Mouse (Mus musculus) T-helper 1 cell (primary cell): ENCODE measurements around the gene Hoxa11.

ENCODE experiments used
- in situ Hi-C: fragments of 300-600 bp; cut with MboI, MseI; formaldehyde crosslinking; loops from one replicate; pipeline ENCODE4 v1.15.1; 2025; ENCODE audit warnings: high pct_unique_total_duplicates

Hoxa11 gene

DNA sequence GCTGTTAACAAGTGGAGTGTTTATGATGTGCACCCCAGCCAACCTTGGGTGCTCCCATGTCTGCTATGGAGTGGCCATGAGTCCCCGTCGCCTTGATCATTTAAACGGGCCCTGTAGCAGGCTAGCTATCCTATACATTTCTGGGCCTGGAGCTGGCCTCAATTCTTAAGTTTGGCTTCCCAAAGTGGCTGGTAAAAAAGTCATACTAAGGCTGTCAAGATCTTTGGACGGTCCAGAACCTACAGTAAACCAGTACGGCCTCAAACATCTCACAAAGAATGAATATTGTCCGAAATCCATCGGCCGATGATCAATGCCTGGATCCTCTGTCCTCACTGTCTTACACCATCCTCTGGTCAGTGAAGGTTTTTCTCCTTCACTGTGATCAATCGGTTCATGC is 10.3 kb downstream of the Hoxa11 start:
- in situ Hi-C loops: loop anchor here (25.0 kb wide), 1 partner anchor 1052 kb away; the partner anchor contains the start of gene Creb5

- in situ Hi-C loops: loop anchor here (25.0 kb wide), 1 partner anchor 1053 kb away; the partner anchor contains the start of gene Creb5
Observed at GRCm38 (mm10) chr6:52234428-52235140, 11.0 kb downstream of the Hoxa11 start.

GRCm38 (mm10) chr6:52233546-52234427 is 11.8 kb downstream of the Hoxa11 start:
- in situ Hi-C loops: loop anchor here (25.0 kb wide), 1 partner anchor 1054 kb away; the partner anchor contains the start of gene Creb5

GRCm38 (mm10) chr6:52232984-52233545 is 12.5 kb downstream of the Hoxa11 start:
- in situ Hi-C loops: loop anchor here (25.0 kb wide), 1 partner anchor 1054 kb away; the partner anchor contains the start of gene Creb5

DNA sequence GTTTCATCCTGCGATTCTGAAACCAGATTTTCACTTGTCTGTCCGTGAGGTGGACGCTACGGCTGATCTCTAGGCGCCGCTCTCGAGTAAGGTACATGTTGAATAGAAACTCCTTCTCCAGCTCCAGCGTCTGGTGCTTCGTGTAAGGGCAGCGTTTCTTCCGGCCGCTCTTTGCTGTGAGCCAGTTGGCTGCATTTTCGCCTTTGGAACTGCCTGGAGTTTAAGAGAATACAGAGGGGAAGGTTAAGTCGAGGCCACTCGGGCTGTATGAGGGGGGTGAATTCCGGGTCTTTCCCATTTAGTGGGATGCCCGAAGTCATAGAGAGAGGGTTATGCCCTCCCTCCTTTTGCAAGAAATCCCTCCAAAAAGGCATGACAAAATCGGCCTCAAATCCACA is 13.0 kb downstream of the Hoxa11 start:
- in situ Hi-C loops: loop anchor here (25.0 kb wide), 1 partner anchor 1055 kb away; the partner anchor contains the start of gene Creb5

- in situ Hi-C loops: loop anchor here (25.0 kb wide), 1 partner anchor 1055 kb away; the partner anchor contains the start of gene Creb5
Observed at GRCm38 (mm10) chr6:52231885-52232567, 13.6 kb downstream of the Hoxa11 start.

DNA sequence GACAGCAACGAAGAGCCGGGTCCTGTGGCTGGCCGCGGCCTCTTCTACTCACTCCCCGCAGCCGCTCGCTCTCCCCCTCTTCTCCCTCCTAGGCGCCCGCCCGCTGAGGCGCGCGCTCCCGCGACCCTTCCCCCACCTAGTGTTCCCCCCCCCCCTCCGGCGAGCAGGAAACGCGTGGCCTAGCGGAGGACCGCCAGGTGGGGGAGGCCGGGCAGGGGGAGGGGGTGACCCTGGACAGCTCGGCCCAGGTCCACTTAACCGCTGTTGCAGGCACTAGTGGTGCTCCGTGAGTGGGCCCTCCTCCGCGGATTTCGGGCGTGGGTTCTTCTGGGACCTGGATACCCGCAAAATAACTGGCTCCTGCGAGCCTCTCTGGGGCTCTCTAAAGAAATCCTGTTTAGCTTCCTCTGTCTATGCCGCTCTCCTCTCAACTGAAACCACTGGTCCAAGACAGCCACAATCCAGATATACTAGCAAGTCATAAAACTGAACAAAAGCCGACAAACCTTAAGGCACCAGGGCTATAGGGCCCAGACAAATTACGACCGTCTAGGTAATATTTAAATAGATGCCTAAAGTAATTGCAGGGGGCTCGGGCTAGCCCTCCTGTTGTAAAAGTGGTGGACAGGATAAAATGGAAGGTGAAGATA is 15.0 kb downstream of the Hoxa11 start, which contains the start of gene Hoxa9:
Gene Hoxa9 (minus strand): TSS at position 574 of the 650 bp plus-strand sequence.
- in situ Hi-C loops: loop anchor here (25.0 kb wide), 1 partner anchor 1057 kb away; the partner anchor contains the start of gene Creb5

- in situ Hi-C loops: loop anchor here (5.0 to 25.0 kb wide), 3 partner anchors 33 to 1058 kb away; partner anchors contain the start of genes Creb5 and Hoxa13
Observed at GRCm38 (mm10) chr6:52229558-52230416, 15.8 kb downstream of the Hoxa11 start.

- in situ Hi-C loops: loop anchor here (5.0 to 25.0 kb wide), 3 partner anchors 34 to 1059 kb away; partner anchors contain the start of genes Creb5 and Hoxa13
Observed at GRCm38 (mm10) chr6:52228475-52229465, 16.8 kb downstream of the Hoxa11 start.

DNA sequence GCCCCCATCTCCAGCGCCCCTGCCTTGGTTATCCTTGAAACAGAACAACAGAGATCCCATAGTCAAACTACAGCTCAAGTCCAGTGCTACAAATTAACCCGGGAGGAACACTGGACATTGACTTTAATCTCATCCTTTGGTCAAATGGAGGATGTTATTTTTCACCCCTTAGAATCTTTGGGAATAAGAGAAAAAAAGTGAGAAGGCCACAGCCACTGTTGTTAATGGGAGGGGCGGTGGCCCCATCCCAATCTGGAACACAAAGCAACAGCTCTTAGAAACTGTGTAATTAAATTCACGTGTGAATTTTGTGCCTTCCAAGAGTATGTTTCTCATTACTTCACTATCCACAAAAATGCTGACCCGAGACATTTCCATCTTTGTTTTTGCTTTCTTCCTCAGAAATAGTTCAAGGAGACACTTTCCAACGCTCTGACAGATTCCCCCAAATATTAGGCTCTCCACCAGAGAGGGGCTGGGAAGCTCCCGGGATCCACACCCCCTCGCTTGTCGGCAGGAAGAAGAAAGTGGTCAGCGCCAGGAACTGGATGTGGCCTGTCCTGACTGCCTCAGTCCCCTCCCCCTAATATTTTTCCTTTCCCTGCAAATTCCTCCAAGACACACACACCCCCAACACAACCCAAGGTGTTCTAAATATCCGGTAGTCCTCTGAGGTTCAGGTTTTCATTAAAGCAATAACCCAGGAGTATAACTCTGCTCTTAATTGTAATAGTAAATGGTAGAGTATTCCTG is 18.0 kb downstream of the Hoxa11 start:
- in situ Hi-C loops: loop anchor here (5.0 to 25.0 kb wide), 3 partner anchors 35 to 1060 kb away; partner anchors contain the start of genes Creb5 and Hoxa13

DNA sequence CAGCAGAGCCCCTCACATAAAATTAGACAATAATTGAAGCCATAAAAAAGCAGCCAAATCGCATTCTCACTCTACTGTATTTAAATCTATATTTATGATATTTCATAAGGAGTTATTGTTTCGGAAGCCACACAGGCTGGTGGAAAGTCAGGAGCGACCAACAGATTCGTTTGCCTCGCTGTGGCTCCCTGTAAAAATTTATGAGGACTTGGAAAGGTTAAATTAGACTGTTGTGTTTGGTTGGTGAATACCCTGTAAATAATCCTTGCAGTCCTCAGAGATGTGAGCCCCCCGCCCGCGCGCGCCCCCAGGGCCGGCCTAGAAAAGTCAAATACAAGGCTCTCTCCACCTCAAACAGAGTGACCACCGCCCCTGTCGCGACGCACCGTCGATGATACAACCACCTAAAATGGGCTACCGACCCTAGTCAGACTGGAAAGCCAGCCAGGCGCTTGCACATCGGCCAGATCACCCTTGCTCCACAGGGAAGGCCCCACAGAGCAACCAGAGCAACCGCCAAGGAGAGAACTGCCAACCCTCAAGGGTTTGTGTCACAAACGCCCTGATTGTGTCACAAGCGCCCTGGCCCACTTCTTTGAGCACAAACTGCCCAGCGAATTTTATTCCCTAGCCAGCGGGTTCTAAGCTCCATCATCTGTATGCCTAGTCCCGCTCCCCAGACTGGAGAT is 18.9 kb downstream of the Hoxa11 start:
- in situ Hi-C loops: loop anchor here (5.0 to 25.0 kb wide), 3 partner anchors 36 to 1061 kb away; partner anchors contain the start of genes Creb5 and Hoxa13

DNA sequence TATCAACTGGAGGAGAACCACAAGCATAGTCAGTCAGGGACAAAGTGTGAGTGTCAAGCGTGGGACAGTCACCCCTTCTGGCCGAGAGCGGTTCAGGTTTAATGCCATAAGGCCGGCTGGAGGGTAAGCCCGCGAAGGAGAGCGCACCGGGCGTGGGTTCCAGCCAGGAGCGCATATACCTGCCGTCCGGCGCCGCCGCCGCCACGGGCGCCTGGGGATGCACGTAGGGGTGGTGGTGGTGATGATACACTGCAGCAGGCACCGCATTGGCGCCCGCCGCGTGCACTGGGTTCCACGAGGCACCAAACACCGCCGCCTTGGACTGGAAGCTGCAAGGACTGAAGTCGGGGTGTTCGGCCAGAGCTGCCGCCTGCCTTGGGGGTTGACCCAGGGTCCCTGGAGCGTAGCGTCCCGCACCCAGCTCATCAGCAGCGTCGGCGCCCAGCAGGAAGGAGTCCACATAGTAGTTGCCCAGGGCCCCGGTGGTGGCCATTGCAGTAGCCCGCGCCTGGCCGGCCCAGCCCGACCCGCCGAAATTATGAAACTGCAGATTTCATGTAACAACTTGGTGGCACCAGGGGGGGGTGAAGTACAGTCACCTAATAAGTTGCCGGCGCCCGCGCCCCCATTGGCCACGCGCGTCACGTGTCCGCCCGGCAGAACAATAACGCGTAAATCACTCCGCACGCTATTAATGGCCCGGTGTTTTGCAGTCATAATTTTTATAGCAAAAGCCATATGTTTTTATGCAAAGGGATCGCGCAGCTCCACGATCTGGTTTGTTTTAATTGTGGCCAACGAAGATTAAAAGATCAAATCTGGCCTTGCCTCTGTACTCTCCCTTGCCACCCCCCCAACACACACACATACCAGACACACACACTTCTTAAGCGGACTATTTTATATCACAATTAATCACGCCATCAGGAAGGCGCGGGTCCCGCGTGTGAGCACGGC is 19.7 kb downstream of the Hoxa11 start:
- in situ Hi-C loops: loop anchor here (5.0 to 25.0 kb wide), 3 partner anchors 36 to 1061 kb away; partner anchors contain the start of genes Creb5 and Hoxa13

- in situ Hi-C loops: loop anchor here (5.0 to 25.0 kb wide), 5 partner anchors 37 to 1062 kb away; partner anchors contain the start of genes Creb5 and Hoxa13
Observed at GRCm38 (mm10) chr6:52224895-52225611, 20.6 kb downstream of the Hoxa11 start.
